Mouse (Mus musculus) c-Kit-positive CD71-positive TER-119-positive erythroid progenitor cells, embryonic 14.5 days (primary cell): ENCODE measurements around the gene Kmo.

Experiments used
- DNase-seq: peaks from one replicate; pipeline ENCODE4 v3.0.0-alpha.2; 2013; ENCODE audit warnings: low spot score

Kmo gene

DNA sequence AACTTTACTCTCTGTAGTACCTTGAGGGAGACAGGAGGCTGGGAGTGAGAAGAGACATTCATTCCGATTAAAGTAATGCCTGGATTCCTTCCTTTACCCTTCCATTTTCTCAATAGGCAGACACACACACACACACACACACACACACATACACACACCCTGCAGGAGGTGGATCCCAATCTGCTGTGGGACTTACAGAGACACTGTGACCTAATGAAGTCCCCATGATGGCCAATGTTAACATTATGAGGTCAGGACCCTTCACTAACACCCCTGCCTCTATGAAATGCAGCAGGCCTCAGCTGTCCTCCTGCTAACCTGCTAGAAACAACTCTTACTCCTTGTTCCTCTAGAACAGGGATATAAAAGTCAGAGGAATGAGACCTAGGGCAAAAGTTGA lies 78.1 kb downstream of the Kmo start, which contains the start of gene Wdr64:
Gene Wdr64 (plus strand): TSS at position 301 of the 400 bp plus-strand sequence.
- DNase-seq: no peak

DNA sequence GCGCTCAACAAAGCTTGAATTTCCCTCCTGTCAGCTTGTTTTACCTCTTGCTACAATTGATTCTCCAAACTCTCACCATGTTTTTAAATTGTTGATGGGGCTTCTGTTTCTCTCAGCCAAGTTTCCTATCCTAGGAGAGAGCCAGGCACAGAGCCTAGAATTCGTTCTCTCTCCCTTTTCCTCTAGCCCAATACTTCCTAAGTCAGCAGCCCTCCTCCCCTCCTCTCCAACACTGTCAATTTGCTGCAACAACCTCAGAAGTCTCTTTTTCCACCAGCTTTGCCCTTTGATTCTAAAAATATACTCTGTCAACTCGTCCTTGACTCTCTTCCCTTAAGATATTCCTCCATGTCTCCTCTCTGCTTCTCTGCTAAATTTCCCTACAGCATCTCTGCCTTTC lies 79.2 kb downstream of the Kmo start:
- DNase-seq: no peak

DNA sequence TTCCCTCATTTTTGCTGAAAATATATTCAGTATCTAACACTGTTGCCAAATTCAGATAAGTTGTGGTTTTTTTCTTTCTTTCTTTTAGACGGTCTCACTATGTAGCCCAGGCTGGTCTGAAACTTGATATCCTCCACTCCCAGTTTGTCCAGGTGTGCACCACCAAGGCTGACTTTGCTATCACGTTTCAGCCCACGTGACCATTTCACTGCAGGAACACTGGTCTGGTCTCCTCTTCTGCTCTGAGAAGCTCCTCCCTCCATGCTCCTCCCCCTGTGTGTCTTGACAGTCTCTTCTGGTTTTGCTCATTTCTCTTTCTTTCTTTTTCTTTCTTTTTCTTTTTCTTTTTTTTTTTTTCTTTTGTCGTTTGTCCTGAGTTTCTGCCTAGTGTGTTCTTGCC lies 79.6 kb downstream of the Kmo start:
- no peak for DNase-seq

DNA sequence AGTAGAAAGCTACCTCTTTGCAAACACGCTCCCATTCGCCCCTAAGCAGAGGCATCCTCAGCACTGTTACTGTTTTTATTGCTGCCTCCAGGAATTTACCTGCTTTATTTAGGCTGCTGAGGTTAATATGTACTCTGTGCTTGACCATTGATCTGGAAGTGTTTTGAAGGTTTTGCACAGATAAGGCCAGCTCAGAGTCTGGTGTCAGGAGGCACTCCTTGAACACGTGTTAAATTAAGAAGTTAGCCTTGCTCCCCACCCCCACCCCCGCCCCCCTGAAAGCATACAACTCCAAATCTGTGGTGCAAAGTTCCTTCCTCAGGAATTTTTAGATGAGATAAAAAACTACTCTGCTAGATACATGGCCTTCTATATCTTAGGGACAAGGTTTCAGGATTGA lies 81.0 kb downstream of the Kmo start:
- no peak for DNase-seq

DNA sequence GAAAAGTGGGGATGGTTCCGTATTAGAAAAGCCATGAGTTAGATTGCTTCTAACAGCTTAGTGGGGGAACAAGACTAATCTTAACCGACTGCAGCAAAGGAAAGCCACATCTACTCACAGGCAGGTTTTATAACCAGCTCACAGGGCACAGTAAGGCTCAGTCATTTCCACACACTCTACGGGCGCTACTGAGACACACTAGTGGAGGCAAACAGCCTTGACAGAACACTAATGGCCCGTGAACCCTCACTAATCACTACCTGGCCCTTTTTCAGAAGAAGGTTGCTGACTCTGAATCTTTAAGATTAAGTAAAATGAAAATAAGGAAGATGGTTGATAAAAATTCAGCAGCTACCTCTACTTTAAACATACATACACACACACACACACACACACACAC lies 87.4 kb downstream of the Kmo start:
- DNase-seq: no peak

DNA sequence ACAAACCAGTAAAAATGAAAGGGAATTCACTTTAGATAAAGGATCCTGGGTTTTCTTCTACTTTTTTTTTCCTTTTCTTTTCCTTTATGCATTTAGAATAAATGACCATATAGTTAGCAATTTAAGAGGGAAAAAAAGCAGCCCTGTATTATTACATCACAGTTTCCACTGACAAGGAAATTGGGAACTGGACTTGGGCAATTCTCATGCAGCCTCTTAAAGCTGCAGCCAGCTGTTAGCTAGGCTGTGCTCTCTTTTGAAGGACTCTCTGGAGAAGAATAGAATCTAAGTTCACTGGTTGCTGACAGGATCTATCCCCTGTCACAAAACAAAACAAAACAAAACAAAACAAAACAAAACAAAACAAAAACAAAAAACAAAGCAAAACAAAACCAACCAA lies 87.8 kb downstream of the Kmo start:
- no peak for DNase-seq
